Mouse (Mus musculus): ENCODE measurements around the gene Aars2. TPM values are rescaled to one million over a fixed set of nuclear protein-coding genes. Genes with fewer than 3 reads are reported as not detected.

Aars2 gene
- total RNA-seq, 2 experiments from 2014 or later, result 19.0 to 19.1 TPM

- intact Hi-C loops (cut with DNase I), result no loop called here
- no peak for DNase-seq
Measured at GRCm38 (mm10) chr17:45495398-45495797, 11.2 kb upstream of the Aars2 start.

DNA sequence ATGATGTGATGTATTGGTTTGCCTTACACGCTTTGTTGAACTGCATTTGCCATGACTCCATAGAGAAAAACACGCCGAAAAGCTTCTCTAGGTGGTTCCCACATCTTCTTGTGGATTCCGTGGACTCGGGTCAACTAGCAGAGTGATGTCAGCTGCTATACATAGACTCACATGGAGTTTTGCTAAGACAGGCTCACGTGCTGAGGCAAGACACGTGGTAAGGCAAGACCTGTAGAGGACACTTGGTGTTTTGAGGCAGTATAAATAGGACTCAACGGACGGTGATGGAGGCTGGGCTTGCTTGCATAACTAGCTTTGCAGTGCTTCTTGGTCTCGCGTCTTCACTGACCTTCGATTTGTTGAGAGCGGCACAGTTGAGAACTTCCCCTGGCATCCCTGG is 8.2 kb upstream of the Aars2 start:
- intact Hi-C loops (cut with DNase I), result no loop called here
- DNase-seq, result no peak

GRCm38 (mm10) chr17:45499516-45499915 is 7.1 kb upstream of the Aars2 start:
- DNase-seq, result no peak
- intact Hi-C loops (cut with DNase I), result no loop called here

GRCm38 (mm10) chr17:45500981-45501380 is 5.7 kb upstream of the Aars2 start:
- DNase-seq, result no peak
- intact Hi-C loops (cut with DNase I), result no loop called here

DNA sequence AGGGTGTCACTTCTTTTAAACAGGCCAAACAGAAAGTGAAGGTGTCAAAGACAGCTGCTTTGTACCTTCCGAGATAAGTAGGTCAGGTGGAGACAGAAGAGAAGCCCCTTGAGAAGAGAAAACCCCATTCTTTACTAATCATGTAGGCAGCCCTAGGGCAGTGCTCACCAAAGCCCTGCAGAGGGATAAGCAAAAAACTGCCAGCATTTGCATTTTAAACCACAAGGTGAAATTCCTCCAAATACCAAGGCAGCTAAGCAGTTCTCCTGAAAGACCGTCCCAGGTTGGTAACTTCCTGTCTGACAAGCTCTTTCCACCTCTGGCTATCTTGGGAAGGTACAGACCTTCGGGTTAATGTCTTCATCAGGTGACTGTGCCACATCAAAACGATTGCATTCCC is 4.3 kb upstream of the Aars2 start:
- intact Hi-C loops (cut with DNase I), result no loop called here
- DNase-seq, result no peak

DNA sequence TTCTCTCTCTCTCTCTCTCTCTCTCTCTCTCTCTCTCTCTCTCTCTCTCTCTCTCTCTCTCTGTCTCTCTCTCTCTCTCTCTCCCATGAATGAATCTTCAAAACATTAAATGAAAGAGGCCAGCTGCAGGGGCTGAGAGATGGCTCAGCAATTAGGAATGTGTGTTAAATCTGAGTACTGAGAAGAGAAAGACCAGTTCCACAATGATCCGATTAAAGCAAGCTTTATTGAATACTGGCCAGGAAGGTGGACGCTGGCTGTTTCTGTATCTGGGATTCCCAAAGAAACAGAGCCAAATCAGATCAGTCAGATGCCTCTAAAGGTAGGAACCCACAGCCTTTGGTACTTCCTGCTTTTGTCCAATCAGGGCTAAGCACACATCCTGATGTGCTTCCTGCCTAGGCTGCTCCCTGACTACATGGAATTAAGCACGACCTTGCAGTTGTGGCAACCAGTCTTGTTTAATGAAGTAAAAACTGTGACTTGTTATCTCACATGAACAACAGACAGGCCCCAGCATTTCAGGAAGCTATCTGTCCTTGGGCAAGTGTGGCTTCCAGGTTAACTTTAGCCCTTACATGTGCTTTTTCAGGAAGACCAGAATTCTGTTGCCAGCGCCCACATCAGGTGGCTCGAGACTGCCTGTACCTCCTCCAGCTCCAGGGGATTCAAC is 3.2 kb upstream of the Aars2 start:
- DNase-seq, result no peak

DNA sequence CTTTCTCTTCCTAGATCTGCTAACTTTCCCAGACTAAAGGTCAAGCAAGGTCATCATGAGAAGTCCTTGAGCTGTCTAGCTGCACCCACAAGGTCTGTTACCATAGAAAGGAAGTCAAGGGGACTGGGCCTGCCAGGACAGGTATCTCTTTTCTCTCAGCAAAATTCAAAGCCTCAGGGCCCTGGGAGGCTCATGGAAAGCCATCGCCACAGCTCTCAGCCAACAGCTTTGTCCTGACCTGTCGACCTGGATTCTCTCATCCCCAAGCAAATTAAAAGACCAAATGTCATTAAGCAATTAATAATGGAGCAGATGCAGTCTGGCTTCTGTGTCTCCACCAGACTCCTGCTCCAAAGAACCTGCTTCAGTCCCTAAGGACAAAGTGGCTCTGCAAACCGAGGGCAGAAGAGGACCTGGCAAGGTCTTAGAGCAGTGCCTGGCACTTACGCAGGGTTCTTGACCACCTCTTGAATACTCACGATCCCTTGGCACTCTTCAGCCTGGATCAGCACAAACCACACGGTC is 638 bp upstream of the Aars2 start:
- DNase-seq, result no peak
- intact Hi-C loops (cut with DNase I), result no loop called here

More for the DNA sequence above, 3.2 kb upstream of the Aars2 start:
- intact Hi-C loops (cut with DNase I), result no loop called here

DNA sequence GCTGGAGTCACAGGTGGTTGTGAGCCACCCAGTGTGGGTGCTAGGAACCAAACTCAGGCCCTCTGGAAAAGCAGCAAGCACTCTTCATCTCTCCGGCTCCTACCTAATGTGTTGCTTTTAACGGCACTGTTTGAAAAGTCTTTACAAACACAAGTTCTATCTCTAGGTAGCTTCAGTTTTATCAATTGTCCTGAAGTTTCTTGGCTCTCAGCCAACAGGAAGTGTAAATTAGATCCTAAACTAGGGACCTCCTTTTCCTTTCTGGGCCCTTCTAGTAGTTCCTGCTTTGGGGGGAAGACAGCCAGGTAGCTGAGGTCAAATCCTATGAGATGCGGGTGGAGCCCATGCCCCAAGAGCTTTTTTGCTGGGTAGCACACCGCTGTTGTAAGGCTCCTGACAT is 4.2 kb downstream of the Aars2 start:
- intact Hi-C loops (cut with DNase I), result no loop called here
- DNase-seq, result no peak

GRCm38 (mm10) chr17:45511757-45512156 is 5.1 kb downstream of the Aars2 start:
- intact Hi-C loops (cut with DNase I), result no loop called here
- DNase-seq, result no peak

- DNase-seq, result no peak
- intact Hi-C loops (cut with DNase I), result loop anchor here (5.0 kb wide), 1 partner anchor 207 kb away; no protein-coding TSS in a partner anchor
Measured at GRCm38 (mm10) chr17:45515204-45515726, 8.6 kb downstream of the Aars2 start.

- intact Hi-C loops (cut with DNase I), result loop anchor here (1.0 to 5.0 kb wide), 2 partner anchors 36 to 206 kb away; no protein-coding TSS in a partner anchor
Measured at GRCm38 (mm10) chr17:45515806-45516205, 9.2 kb downstream of the Aars2 start.

GRCm38 (mm10) chr17:45516488-45516887 is 9.8 kb downstream of the Aars2 start:
- intact Hi-C loops (cut with DNase I), result loop anchor here (1.0 to 5.0 kb wide), 2 partner anchors 36 to 206 kb away; no protein-coding TSS in a partner anchor

More at GRCm38 (mm10) chr17:45515806-45516205, 9.2 kb downstream of the Aars2 start:
- DNase-seq, result no peak

GRCm38 (mm10) chr17:45517135-45517534 is 10.5 kb downstream of the Aars2 start:
- DNase-seq, result no peak
- intact Hi-C loops (cut with DNase I), result loop anchor here (5.0 kb wide), 1 partner anchor 205 kb away; no protein-coding TSS in a partner anchor

More at GRCm38 (mm10) chr17:45516488-45516887, 9.8 kb downstream of the Aars2 start:
- peak; percentile 75 to 88 for DNase-seq

- intact Hi-C loops (cut with DNase I), result loop anchor here (5.0 kb wide), 1 partner anchor 205 kb away; no protein-coding TSS in a partner anchor
- DNase-seq, result no peak
Measured at GRCm38 (mm10) chr17:45517549-45518215, 11.0 kb downstream of the Aars2 start.

DNA sequence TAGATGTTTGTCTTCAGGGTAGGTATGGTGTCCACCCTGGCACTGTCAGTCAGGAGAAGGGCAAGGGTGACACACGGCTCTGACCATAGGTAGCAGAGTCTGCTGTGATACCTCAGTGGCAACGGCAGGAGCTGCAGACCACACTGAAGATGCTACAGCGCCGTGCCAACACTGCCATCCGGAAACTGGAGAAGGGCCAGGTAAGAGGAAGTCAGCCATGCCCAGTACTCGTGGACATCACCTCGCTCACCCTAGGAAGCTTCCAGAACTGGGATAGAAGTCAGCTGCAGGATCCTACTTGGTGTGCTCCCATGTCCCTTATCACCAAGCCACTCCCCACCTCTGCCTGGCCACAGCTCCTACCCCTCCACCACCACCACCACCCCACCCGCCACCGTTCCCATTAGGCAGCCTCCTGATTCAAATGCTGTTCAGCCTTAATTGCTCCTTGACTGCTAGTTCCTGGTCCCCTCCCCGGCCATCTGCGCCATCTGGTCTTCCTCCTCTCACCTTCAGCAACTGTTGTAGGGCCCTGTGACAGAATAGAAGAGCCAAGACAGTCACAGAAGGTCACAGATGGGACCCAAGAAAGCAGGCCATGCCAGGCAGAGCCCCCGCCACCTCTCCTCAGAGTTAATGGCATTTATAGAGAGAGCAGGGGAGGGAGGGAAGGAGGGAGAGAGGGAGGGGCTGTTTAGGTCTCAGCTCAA is 12.3 kb downstream of the Aars2 start:
- DNase-seq, result no peak
- intact Hi-C loops (cut with DNase I), result loop anchor here (5.0 kb wide), 1 partner anchor 203 kb away; no protein-coding TSS in a partner anchor

GRCm38 (mm10) chr17:45520136-45520535 is 13.5 kb downstream of the Aars2 start:
- intact Hi-C loops (cut with DNase I), result no loop called here
- DNase-seq, result no peak

DNA sequence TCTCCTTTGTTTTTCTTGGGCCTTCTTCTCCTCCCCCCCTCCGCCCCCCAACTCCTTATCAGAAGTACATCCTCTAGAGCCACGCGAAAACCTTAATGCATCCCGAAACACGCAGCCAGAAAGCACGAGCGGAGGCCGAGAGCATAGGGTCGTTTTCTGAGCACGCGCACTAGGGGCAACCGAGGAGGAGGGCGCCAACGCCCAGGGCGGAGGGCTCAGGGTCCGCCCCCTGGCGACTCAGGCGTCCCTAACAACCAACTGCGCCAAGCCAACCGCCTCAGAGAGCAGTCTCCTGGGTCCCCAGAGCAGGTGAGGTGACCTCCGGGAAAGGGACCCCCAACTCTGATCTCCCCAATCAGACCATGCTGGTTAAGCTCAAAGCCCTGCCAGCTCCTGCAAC is 16.6 kb downstream of the Aars2 start, which contains the start of gene Tcte1:
Gene Tcte1, plus strand, starts transcription at position 172 of the 400 bp plus-strand sequence.
- no peak for DNase-seq
- intact Hi-C loops (cut with DNase I), result no loop called here

GRCm38 (mm10) chr17:45524961-45525360 is 18.3 kb downstream of the Aars2 start:
- DNase-seq, result no peak
- intact Hi-C loops (cut with DNase I), result no loop called here

- no peak for DNase-seq
- intact Hi-C loops (cut with DNase I), result no loop called here
Measured at GRCm38 (mm10) chr17:45526571-45526970, 19.9 kb downstream of the Aars2 start.

- DNase-seq, result no peak
Measured at GRCm38 (mm10) chr17:45530346-45530782, 23.7 kb downstream of the Aars2 start.

More at GRCm38 (mm10) chr17:45530346-45530782, 23.7 kb downstream of the Aars2 start:
- intact Hi-C loops (cut with DNase I), result no loop called here

Measured in heart, postnatal 14 days (tissue).